Mouse (Mus musculus) heart, adult 9 months (tissue): ENCODE measurements around the gene Tbx1.
A peak's percentile ranks its signal among the peaks of the same experiment; 100 is the strongest.

Experiments
- DNase-seq, 2 experiments: peaks; one replicate each; pipeline ENCODE4 v3.0.0; 2022; ENCODE audit warnings: low spot score in 2 of 2

The Tbx1 gene

GRCm38 (mm10) chr16:18589804-18590790, at the start of gene Tbx1:
Gene Tbx1, minus strand, starts transcription at chr16:18590671.
- no peak for DNase-seq

DNA sequence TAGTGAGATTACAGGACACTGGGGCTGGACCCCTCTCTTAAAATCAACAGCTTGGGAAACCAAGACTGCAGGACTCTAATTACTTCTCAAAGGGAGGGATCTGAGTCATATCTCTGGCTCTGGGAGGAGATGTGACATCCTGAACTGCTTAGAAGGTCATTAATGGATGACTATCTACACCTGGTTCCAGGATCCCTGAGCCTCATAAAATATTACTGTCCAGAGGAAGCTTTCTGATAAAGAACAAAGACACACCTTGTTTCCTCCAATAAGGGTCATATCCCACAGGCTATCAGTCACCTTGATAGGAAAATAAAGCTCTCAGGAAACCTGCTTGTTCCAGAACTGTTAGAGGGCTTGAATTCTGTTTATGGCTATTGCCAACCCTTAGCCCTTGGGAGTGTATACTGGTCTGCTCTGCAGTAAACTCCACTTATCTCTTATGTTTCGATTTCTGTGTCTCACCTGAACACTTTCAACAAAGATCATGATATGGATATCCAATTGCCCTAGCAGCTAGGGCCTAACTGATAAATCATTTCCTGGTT, 49.0 kb upstream of the Tbx1 start:
- no peak for DNase-seq

DNA sequence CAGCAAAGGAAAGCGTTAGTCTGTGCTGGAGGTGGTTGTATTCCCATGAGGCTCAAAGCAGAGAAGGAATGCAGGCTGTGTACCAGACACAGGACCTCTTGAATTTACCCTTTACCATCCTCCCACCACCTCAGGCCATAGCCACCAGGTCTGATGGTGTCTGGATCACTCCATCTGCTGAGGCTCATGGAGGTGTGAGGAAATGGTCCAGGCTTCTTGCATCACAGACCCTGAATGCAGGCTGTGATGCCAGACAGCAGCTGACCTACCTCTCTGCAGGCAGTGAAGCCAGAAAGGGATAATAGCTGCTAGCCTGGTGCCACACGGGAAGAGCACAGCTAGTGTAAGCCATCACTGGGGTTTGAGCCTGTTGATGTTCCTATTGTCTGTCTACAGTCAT, 47.9 kb upstream of the Tbx1 start:
- DNase-seq, result no peak

- no peak for DNase-seq
Measured at GRCm38 (mm10) chr16:18636804-18637203, 46.3 kb upstream of the Tbx1 start.

DNA sequence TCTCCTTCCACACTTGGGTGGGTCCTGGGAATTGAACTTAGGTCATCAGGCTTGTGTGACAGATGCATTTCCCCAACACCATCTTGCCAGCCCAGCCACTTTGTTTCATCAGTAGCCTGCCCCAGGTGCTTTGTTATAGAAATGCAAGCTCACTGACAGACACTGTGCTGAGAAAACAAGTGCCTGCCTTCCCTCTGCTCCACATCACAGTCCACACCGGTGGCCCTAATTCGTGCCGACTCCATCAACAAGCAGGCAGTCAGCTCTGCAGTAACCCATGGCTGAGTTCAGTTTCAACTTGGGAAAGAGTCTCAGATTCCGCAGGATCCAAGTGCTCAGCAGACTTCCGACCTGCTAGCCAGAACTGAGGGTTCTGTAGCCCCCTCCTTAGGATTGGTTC, 45.9 kb upstream of the Tbx1 start:
- DNase-seq, result no peak

- DNase-seq, result no peak
Measured at GRCm38 (mm10) chr16:18633333-18633732, 42.9 kb upstream of the Tbx1 start.

DNA sequence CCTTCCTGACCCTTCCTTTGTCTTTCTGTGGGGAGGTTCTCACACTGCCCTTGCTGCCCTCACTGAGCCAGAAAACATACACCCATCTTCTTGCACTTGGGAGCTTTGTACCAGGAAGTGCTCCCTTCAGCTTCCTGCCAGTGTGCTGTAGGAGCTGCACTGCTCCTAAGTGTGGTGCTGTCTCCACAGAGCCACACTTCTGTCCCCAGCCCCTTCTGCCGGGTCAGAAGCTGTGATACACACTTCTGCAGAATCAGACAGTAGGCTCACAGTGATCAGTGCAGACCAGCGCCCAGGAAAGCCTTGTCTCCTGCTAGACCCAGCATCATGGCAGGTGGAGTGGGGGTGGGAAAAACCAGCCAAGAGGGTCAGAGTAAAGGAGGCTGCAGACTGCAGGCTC, 42.3 kb upstream of the Tbx1 start:
- no peak for DNase-seq

GRCm38 (mm10) chr16:18632059-18632458, 41.6 kb upstream of the Tbx1 start:
- DNase-seq, result no peak

DNA sequence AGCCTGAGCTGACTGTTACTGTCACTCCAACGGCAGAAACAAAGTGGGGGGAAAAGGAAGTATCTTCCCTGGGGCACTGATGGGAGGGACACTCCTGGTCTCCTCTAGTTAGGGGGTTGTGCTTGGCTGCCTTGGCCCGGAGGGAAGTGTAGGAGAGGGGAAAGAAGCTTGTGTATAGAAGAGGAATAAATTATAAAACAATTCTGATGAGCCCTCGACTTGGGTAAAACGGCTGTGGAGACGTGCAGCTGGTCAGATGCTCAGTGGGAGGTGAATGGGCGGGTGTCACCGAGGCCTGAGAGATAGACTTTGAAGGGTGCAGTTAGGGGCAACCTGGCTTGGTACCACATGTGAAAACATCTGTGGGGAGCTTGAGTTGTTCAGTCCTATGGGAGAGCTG, 40.7 kb upstream of the Tbx1 start:
- DNase-seq, result no peak

- DNase-seq, result no peak
Measured at GRCm38 (mm10) chr16:18630291-18630690, 39.8 kb upstream of the Tbx1 start.

- DNase-seq, result peak; percentile 59 to 61
Measured at GRCm38 (mm10) chr16:18629390-18630231, 39.1 kb upstream of the Tbx1 start, which contains the start of gene Sept5. Gene Sept5, minus strand, starts transcription at chr16:18629954.

DNA sequence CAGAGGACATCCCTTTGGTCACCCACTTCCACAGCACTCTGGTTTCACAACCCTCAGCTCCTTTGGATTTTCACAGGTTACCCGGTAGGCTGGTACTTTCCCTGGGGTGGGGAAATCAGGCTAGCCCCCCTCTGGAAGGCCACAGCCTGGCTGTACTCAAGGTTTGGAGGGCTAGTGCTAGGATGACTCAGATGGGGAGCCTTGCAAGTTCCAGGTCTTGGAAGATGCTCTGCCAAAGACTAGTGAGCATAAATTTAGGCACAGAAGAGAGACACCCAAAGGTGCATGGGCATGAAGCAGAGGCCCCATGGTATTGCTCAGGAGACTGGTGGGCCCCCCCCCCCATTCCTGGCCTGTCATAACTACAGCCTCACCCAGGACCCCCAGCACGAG, 38.5 kb upstream of the Tbx1 start:
- DNase-seq, result no peak

GRCm38 (mm10) chr16:18628206-18628947, 37.9 kb upstream of the Tbx1 start:
- no peak for DNase-seq

- no peak for DNase-seq
Measured at GRCm38 (mm10) chr16:18627163-18627562, 36.7 kb upstream of the Tbx1 start.

- DNase-seq, result peak; percentile 70 to 84
Measured at GRCm38 (mm10) chr16:18626376-18626878, 36.0 kb upstream of the Tbx1 start, which contains the start of gene Gm49601. Gene Gm49601, minus strand, starts transcription at chr16:18626427.

GRCm38 (mm10) chr16:18625791-18626311, 35.4 kb upstream of the Tbx1 start:
- no peak for DNase-seq

- DNase-seq, result no peak
Measured at GRCm38 (mm10) chr16:18625097-18625496, 34.6 kb upstream of the Tbx1 start.

DNA sequence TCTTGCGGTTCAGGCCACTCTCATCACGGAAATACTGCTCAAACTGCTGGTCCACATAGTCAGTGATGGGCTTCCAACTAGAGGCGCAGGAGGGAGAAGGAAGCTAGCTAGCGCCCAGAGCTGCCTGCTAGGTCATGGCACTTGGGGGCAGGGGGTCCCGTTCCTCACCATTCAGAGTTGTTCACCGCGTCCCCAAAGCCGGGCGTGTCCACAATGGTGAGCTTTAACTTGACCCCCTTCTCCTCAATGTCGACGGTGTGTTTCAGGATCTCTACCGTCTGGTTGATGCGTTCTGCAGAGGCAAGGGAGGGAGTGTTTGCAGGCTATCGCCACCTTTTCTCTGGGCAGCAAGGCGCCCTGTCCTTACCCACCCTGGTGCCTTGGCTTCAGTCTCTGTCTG, 34.2 kb upstream of the Tbx1 start:
- no peak for DNase-seq

DNA sequence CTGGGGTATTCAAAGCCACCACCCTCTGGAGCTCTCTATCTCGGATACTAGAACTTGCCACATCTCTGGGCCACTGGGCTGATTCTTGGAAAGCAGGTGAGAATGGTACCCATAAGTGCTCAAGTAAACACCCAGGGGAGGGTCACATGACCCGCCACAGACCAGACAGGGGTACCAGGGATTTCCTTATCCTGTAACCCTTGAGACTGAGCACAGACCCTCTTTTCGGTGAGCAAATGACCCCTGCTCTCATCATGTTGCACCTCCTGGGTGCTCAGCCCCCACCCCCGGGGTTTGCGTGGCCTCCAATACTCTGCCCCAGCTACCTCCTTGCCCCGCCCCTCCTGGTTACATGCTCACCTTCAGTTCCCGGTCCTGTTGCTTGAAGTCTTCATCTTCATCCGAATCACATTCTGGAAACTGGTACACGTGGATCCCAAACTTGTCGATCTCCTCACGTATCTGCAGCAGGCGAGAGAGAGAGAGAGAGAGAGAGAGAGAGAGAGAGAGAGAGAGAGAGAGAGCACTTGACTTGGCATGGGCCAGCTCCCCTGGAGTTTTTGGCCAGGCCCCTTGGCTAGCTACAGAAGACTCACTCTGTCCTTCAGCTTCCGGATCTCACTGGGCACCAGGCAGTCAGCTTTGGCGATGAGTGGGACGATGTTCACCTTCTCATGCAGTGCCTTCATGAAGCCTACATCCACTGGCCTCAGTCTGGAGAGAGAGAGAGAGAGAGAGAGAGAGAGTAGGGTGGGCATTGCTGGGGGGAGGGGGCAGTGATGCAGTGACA, 33.5 kb upstream of the Tbx1 start:
- DNase-seq, result no peak
